Mouse (Mus musculus): ENCODE data around the gene Ifi27l2b.

DNA sequence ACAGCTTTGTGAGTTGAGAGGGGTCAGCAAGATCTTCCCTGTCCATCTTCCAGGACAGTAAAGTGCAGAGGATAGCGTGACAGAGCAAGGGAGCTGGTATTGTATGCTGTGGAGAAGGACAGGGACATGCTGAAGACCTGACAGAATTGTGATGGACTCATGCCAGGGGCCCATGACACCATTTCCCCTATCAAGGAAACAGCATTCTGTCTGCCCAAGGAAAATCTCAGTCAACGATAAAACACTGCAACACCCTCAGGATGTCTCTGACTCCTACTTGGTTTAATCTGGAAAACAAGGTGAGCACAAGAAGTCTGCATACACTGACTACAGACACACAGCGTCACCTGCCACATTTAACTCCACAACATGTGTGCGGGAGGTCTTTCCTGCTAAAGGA is 49.3 kb downstream of the Ifi27l2b start, which contains the start of gene 9330161L09Rik:
- TF ChIP-seq MAX (IDR thresholded peaks at IDR 0.05) (no peak), CTCF (IDR thresholded peaks at IDR 0.05; ENCODE audit: control insufficient read depth, insufficient read depth, insufficient read length) (no peak), MYOG (IDR thresholded peaks at IDR 0.05; ENCODE audit: control insufficient read depth, extremely low read depth, insufficient read length) (no peak), MYOD1 (IDR thresholded peaks at IDR 0.05; ENCODE audit: control insufficient read depth, insufficient read length, low read depth) (no peak), CEBPB (IDR thresholded peaks at IDR 0.05; ENCODE audit: low read depth) (no peak), USF1 (IDR thresholded peaks at IDR 0.05; ENCODE audit: low read depth) (no peak)
